Mouse (Mus musculus): ENCODE measurements around the gene Unk.
"Not testable (repeated sequence)": the region's sequence is repeated elsewhere in the genome, so short reads cannot be mapped to it uniquely, and the experiment has no call there.

The Unk gene

DNA sequence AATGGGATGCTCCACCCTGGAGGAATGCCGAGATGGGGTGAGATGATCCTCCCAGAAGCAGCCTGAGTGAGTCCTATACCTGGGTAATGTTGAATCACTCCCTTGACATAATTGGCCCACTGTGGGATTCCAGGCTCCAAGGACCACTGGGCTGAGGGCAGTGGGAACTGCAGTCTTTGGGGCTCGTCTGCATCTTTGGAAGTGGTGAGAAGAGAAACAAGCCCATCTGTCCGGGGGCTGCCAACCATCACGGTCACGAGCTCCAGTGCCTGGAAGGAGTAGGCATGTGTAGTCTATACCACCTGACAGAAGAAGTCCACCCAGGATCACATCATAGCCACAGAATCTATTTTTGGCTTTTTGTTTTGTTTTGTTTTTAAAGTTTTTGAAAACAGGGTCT lies 19.2 kb upstream of the Unk start:
- no peak for DNase-seq

DNA sequence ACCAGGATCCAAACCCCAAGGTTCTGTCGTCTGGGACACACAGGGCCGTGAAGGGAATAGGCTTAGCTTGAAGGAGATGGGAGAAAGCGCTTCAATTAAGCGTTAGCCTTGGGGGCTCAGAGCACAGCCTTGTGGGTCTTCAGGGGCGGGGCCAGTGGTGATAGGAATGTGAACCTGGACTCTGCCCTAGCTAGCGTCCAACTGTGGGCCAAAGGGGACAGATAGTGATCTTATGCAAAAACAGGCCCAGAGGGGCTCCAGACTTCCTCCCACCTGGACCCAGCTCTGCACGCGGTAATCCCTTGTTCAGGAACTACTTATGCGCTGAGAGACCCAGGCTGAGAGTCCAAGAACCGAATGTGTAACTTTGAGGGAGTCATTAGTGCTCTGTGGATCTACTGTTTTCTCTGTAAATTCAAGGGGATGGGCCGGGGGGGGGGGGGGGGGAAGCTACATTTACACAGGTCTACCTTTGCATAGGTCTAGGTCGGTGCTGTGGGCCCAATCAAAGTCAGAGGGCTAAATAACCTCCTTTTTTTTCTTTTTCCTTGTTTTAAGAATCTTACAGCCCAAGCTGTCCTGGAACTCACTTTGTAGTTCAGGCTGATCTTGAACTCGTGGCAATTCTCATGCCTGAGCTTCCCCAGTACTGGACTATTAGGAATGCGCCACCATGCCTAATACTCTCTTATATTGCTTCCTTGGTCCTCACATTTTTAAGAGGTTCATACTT lies 18.4 kb upstream of the Unk start:
- DNase-seq, result no peak

DNA sequence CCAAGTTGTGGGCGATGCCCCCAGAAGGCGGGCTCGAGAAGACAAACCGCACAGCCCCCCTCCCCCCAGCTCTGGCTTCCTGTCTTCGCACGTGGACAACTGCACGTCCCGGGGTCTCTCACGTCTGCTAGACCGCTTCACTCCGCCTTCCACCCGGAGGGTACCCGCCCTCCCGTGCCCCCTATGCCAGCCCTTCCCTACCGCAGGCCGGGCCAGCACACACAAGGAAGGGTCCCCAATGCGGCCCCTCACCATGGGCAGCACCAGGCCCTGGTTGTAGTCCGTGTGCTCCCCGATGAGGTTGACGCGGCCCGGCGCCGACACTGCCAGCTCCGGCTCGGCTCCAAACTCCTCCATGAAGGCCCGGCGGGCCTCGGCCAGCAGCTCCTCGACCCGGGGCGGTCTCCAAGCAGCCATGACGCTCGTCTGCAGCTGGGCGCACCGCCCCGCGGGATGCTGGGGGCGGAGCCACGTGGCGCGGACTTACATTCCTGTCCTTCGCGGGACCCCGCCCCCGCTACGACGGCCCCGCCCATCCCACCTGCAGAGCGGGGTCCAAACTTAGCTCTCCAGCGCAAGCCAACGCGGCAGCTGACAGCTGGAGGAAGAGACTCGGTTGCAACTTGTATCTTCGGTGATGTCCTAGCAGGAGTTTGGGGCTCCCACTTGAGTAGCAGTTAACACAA lies 17.7 kb upstream of the Unk start, which contains the start of gene Galk1:
Gene Galk1 (minus strand): TSS at position 458 of the 686 bp plus-strand sequence.
- peak; percentile 94 for DNase-seq

DNA sequence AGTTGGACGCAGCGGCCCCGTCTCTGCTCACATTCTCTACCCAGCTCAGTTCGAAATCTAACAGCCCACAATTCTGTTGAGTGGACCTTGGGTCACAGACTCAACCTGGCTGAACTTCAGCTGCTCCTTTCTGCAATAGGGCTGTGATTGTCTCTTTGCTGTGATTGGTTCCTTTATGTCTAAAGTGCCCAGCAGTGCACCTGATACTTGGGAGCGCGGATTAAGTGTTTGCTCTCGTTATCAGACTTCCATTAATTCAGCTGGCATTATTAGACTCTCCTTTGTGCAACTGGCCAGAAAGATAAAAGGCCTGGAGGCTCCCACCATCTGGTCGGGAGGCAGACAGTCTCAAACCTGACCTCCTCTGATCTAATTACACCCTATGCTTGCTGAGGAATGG lies 15.3 kb upstream of the Unk start:
- no peak for DNase-seq

DNA sequence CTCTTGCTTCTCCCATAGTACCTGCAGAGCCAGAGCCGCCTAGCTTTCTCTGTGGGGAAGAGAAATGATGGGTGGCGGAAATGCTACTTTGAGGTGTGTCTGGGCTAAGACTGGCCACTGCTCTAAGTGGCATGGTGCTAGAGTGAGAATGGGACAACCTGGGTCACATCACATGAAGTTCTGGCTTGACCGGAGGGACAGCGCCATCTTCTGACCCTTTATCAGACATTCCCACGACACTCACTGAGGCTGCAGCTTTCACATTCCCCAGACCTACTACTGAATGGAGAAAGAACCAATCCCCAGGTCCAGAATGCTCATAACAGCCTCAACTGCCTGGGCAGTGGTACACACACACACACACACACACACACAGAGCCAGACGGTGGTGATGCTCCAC lies 12.0 kb upstream of the Unk start:
- peak in 1 of 2 experiments; percentile 58 for DNase-seq

DNA sequence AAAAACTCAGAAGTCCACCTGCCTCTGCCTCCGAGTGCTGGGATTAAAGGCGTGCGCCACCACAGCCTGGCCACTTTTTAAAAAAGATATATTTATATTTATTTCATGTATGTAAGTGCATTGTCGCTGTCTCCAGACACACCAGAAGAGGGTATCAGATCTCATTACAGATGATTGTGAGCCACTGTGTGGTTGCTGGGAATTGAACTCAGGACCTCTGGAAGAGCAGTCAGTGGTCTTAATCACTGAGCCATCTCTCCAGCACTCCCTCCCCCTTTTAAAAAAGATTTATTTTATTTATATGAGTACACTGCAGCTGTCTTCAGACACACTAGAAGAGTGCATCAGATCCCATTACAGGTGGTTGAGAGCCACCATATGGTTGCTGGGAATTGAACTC lies 11.3 kb upstream of the Unk start:
- not testable (repeated sequence) for DNase-seq

DNA sequence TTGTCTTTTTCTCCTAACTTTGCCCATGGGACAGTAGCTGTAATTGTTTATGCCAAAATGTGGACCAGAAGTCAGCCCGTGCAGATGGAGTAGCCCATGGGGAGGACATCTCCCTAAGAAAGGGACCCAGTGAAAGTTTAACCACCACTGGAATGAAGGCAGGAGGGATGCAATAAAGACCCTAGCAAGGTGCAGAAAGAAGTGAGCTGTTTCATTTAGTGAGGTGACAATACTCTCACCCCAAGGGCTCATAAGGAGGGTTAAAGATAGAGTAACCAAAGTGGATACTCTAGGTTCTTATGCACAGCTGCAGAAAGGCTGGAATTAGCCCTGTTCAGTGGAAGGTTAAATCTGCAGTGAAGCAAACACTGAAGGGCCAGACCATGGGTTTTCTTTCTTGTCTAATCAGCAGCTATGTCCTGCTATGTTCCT lies 10.7 kb upstream of the Unk start:
- DNase-seq, result no peak

DNA sequence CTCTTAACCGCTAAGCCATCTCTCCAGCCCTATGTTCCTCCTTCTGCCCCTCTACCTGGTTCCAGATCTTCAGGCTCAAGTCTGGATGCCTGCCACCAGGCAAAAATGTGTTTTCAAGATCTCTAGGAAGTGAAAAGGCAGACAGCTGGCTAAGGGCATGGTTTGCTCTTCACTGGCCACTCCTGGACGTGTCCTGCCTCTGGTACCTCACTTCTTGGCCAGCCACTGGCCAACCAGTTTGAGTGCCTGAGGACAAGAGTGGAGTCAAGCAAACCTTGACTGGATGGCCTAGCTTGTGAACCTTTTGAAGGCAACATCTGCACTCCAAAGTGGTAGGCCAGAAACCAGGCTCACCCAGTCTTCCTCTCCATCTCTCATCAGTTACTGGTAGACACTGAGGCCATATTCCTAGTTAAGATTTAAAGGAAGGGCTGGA lies 10.1 kb upstream of the Unk start:
- no peak for DNase-seq

DNA sequence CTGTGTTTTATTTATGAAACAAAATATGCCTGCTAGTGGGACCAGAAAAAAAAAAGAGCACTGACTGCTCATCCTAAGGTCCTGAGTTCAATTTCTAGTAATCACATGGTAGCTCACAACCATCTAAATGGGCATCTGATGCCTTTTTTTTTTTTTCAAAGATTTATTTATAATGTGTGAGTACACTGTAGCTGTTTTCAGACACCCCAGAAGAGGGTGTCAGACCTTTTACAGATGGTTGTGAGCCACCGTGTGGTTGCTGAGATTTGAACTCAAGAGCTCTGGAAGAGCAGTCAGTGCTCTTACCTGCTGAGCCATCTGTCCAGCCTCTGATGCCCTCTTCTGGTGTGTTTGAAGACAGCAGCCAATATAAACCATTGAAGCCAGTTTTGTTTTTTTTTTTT lies 9.6 kb upstream of the Unk start:
- no peak for DNase-seq

DNA sequence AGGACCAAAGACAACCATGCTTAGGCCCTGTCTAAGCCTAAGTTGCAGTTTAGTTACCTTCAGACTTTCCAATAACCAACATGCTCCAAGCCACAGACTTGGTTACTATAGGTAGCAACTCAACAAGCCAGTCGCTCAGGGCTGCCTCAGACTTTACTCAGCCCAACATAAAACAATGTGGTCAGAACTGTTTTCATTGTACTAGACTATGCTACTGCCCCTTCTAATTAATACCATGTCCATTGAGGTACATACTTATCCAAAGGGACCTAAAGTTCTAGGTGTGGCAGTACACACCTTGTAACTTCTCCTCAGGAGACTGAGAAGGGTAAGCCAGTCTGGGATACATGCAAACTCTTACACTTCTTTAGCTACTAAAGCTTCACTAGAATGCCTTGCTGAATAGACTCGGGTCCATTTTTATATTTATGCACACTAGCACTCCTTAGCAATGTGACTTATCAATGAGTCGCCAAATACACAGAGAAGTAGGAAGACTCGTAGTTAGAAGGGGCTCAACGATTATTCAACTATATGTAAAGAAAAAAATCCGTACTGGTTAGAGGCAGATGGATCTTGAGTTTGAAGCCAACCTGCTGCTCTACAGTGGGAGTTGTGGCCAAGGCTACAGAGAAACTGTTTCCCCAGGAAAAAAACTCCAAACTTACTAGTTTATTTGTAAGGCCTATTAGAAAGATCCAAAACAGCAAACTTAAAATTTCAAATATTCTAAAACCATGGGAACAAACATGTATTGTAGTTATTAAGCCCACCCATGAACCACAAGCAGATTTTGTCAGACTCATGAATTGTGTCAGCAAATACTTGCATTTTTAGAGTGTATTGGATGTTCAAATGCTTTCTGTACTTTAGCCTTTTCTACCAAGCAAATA lies 8.5 kb upstream of the Unk start:
- DNase-seq, result no peak

DNA sequence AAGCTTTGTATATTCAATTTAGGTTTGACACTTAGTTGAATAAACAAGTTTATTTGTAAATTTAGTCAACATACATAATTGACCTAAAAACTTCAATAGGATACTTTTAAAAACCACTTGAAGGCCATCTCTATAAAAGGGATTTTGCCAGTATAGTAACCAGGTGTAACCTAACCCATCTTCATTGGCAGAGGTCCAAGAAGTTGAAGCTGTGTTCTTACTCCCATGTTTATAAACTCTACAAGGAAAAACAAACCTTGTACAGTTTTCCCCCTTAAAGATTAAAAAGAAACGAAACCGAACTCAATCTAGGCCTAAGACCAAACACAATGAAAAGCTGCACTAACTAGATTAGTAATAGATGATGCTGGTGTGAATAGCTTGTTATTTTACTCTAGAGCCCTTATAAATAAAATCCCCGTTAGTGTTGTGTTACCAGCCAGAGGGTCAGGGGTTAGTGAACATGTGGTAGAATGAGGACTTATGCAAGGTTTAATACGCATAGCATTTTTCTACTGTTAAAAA lies 7.8 kb upstream of the Unk start:
- no peak for DNase-seq

DNA sequence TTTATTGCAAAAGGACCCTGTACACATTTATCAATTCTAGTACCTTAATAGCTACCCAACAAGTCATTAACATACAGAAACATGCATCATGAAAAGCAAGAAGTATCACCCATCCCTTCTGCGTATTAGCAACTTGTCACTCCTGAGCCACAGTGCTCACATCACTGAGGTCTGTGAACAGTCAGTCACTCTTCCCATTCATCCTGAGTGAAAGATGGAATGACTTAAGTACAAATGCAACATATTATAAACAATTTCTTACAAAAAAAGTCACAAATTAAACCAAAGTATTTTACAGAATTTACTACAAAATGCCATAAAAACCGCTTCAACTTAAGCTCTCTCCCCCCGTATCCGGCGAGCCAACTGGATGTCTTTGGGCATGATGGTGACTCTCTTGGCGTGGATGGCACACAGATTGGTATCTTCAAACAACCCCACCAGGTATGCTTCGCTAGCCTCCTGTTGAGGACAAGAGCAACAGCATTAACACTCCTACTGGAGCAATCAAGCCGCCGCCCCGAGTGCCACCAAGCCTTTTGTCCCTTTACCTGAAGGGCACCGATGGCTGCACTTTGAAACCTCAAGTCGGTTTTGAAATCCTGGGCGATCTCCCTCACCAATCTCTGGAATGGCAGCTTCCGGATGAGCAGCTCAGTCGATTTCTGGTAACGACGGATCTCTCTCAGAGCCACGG lies 6.9 kb upstream of the Unk start:
- not testable (repeated sequence) for DNase-seq

DNA sequence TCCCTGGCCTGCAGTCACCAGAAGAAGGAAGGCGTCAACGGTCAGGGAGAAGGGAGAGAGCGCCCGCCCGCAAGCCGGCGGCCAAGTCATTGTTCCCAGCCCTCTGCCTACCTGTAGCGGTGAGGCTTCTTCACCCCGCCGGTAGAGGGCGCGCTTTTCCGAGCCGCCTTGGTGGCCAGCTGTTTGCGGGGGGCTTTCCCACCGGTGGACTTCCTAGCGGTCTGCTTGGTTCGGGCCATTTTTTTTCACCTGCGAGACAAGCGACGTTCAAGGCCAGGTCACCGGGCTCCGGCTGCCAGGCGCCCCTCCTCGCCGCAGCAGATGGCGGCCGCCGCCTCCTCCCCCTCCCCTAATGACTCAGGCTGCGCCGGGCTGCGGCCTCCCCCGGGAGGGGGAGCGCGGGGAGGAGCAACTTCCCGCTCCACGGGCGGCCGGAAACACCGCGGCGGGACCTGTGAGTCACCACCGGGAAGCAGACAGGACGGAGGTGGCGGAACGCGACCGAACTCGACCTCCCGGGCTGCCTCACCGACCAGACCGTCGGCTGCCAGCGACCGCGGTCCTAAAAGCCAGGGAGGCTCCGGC lies 6.3 kb upstream of the Unk start:
- peak; percentile 74 to 75 for DNase-seq

DNA sequence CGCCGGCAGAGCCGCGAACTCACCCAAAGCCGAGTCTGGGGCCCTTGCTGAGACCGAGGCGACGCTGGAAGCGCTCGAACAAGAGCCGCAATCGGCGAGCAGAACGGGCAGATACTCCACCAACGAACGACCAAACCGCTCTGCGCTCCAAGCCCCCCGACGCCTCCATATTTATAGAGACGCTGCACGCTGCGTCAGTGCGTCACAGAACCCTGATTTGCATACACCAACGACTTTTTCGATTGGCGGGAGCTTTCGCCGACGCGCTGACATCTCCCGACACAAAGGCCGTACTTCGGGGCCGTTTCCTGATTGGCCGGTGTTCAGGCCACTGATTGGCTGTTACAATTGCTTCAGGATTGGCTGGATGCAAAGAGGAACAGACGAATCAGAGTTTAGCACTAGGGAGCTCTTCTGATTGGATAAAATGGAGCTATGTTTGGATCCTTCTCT lies 5.7 kb upstream of the Unk start:
- peak; percentile 96 to 99 for DNase-seq

DNA sequence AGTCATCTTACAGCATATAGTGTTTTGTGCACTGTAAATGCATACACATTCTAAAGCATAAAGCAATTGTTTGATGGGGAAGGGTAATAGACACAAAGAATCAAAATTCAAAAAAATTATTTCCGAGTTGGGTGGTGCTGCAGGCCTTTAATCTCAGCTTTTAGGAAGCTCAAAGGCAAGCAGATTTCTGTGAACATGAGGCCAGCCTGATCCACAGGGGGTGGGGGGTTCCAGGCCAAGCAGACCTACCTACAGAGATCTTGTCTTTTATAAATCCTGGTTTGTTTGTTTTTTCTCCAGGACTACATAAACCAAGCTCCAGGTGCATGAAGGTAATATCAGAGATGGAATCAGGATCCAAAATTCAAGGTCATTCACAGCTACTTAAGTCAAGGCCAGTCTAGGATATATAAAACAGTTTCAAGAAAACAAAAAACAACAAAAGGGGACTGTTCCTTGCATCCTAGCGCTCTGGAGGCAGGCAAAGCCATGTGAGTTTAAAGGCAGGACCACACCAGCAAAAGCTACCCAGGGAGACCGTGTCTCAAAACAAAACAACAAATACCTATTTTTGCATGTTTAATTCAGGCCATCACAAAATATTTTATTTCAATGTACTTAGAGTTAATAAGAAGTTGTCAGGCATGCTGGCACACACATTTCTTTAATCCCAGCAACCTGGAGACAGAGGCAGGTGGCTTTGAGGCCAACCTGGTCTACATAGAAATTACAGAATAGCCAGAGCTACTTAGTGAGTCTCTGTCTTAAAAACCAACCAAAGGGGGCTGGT lies 4.9 kb upstream of the Unk start:
- DNase-seq, result no peak

DNA sequence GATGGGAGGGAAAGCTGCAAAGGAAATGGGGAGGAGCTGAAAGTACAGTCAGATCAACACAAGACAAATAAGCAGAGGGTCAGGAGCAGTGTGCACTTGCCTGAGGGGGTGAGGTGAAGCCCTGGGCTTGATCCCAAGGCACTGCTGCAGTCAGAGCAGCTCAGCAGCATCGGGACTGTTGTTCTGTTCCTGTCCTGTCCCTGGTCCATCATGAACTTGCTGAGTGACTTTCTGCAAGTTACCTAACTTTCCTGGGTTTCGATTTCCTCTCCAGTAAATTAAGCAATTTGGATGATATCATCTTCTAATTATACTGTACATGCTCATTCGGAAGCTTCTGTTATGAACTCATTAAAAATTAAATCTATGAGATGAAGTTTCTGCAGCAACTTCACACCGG lies 2.4 kb upstream of the Unk start, which contains the start of gene H3f3b:
Gene H3f3b (minus strand): TSS at position 207 of the 400 bp plus-strand sequence.
- DNase-seq, result no peak

DNA sequence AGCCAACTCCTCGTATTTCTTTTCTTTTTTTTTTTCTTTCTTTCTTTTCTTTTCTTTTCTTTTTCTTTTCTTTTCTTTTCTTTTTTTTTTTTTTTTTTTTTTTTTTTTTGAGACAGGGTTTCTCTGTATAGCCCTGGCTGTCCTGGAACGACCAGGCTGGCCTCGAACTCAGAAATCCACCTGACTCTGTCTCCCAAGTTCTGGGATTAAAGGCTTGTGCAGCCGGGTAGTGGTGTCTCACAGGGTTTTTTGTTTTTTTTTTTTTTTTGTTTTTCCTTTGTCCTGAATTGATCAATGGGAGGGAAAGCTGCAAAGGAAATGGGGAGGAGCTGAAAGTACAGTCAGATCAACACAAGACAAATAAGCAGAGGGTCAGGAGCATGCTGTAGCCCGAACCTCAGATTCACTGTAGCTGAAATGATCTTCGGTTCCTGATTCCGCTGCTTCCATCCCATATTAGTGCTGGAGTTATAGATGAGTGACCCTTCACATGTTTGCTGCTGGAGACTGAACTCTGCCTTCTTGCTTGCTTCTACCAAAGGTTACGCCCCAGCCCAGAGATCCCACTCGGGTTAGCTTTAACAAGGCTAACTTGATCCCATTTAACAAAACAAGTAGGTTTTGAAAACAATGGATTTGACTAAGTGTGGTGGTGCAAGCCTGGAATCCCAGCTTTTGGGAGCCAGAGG lies 1.8 kb upstream of the Unk start:
- DNase-seq, result no peak

DNA sequence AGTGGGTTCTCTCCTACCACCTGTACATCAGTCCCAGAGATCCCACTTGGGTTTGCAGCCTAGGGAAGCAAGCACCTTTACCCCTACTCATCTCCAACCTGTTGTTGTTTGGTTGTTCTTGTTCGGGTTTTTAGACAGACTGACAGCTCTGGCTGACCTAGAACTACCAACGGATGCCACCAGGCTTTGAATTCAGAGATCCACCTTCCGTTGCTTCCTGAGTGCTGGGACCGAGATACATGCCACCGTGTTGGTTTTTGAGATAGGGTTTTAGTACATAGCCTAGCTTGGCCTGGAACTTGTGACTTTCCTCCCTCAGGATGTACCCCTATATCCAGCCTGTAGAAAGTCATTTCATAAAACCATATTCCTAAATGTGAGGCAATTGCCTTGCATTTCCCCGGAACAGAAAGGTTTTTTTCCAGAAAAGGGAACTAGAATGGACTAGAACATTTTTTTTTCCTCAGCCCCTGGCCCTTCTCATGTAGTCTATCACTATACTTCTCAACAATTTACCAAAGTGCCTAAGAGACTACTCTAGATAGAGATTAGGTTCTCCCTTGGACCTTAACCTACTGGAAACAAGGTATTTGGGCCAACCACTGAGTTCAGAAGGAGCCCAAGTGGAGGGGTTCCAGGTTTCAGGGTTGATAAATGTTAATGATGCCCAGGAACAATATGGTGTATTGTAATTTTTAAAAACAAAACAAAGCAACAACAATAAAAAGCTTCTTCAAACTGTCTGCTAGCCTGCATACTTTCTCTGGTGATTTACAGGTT lies 846 bp upstream of the Unk start:
- DNase-seq, result no peak
